Mouse (Mus musculus) megakaryocyte, embryonic 14.5 days (primary cell): ENCODE measurements around the gene Kifc5b.

ENCODE experiments used
- FLI1 ChIP-seq: IDR thresholded peaks from 2 replicates; pipeline ENCODE4 v1.6.1; 2012; ENCODE audit warnings: low read length, inconsistent platforms, mixed read lengths
- GATA1 ChIP-seq: IDR thresholded peaks from 3 replicates; pipeline ENCODE4 v1.6.1; 2012; ENCODE audit warnings: mixed read lengths, low read length, inconsistent platforms, borderline replicate concordance

- TF ChIP-seq GATA1 (no peak), FLI1 (no peak)
Observed at GRCm38 (mm10) chr17:26949051-26949577, 32.2 kb downstream of the Kifc5b start.
